Mouse (Mus musculus): ENCODE results near the gene Tpm3-rs7.
"Not testable (repeated sequence)": the region's sequence is repeated elsewhere in the genome, so short reads cannot be mapped to it uniquely, and the experiment has no call there.

Tpm3-rs7 gene

GRCm38 (mm10) chr14:113314499-113314898 lies at the start of gene Tpm3-rs7:
Tpm3-rs7 (plus strand) TSS chr14:113314608.
- DNase-seq (ENCODE audit: low spot score): not testable (repeated sequence)

- no peak for DNase-seq (ENCODE audit: low spot score)
These were observed 2.6 kb downstream of the Tpm3-rs7 start for GRCm38 (mm10) chr14:113317023-113317422.

GRCm38 (mm10) chr14:113363361-113363760 lies 49.0 kb downstream of the Tpm3-rs7 start:
- DNase-seq (ENCODE audit: low spot score): no peak

Data from layer of hippocampus, adult 11-12 months (tissue).